Mouse (Mus musculus): ENCODE measurements at regions not wholly inside any gene's neighbourhood (a gene's known extent, or its start where the extent isn't known, plus 50 kb on each side); places are given as distances from the start of the nearest gene placed in this dataset.

DNA sequence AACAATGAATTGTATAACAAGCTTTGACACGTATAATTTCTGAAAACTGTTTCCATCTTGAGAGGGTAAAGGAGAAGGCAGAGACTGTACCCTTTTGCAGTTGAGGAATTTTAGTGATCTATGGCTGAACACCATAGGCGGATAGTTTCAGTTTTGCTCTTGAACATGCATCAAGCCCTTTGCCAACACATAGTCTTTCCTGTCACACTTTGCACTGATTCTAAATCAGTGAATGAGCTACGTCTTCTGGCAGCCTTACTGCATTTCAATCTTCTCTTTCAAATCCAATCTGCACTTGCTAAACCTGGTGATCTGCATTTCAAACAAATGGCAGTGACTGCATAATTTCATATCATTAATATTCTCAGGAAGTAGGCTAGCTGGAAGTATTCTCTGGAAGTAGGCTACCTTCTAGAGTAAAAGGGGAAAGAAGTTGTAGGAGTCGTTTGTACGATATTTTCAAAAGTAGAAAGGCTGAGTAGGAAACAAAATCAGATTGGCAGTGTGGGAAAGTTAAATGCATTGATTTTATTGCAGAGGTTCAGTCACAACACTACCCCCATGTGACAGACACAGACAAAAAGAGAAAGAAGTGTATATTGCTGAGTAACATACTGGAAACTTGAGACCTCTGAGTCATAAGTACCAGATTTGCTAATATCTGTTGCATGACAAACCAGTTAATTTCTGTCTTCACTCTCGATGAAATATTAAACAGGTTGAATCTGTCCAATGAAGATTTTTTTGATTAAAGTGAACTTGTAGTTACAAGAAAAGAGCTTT, 983.3 kb upstream of the Nr2f1 start:
- peak in 1 of 2 experiments; percentile 5 for DNase-seq (ENCODE audit: low spot score in 2 of 2)

DNA sequence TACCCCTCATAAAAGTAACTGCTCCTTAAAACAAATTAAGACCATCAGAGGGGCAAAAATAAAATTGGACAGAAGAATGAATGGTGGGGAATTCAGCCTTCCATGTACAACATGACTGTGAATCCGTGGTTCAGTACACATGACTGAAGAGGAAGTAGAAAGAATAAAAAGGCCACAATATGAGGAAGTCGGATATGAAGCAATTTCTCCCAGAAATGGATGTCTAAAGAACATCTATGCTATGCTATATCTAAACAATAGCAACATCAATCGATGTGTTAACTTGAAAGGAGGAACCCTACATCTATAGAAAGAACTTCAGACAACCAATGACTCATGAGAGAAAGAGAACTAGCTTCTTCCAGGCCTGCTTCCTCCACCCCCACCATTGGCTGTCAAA, 959.2 kb upstream of the Nr2f1 start:
- no peak for DNase-seq (ENCODE audit: low spot score in 2 of 2)

- no peak for DNase-seq (ENCODE audit: low spot score in 2 of 2)
Measured at GRCm38 (mm10) chr13:79142903-79143302, 943.3 kb upstream of the Nr2f1 start.

- DNase-seq (ENCODE audit: low spot score in 2 of 2) = no peak
Measured at GRCm38 (mm10) chr13:79141362-79141966, 941.9 kb upstream of the Nr2f1 start.

DNA sequence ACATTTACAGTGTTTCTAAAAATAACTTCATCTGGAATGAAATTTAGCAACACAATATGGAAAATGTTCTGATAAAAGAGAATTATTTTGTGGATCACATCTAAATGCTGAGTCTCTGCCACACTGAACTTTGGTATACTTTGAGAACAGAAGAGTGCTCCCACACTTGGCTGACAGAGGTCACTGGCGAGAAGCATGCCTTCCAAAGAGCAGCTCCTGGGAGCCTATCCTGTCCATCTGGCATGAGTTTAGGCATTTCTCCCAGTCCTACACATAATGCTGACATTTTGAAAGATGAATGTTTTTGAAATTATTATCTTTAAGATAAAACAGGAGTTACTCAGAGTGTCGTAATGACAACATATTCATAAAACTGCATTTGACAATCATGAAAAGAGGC, 939.2 kb upstream of the Nr2f1 start:
- DNase-seq (ENCODE audit: low spot score in 2 of 2) = no peak

- DNase-seq (ENCODE audit: low spot score in 2 of 2) = no peak
Measured at GRCm38 (mm10) chr13:79136726-79137125, 937.2 kb upstream of the Nr2f1 start.
